Mouse (Mus musculus) forebrain, embryonic 14.5 days (tissue): ENCODE measurements at regions not wholly inside any gene's neighbourhood (a gene's known extent, or its start where the extent isn't known, plus 50 kb on each side); places are given as distances from the start of the nearest gene placed in this dataset.
A peak's percentile ranks its signal among the peaks of the same experiment; 100 is the strongest.

ENCODE experiments used
- ATAC-seq: fragments of 200-750 bp; cut with Nextera tagmentation; 2 replicates; pipeline ENCODE4 v1.8.0; 2017; ENCODE audit warnings: mild to moderate bottlenecking, moderate library complexity
- DNase-seq: peaks from one replicate; pipeline ENCODE4 v3.0.0-alpha.2; 2015; ENCODE audit warnings: low spot score
- H3K27ac ChIP-seq: fragments of 300-500 bp; sonication (generic); 2 replicates; pipeline ENCODE4 v1.5.1; 2014; ENCODE audit warnings: low read depth, mild to moderate bottlenecking, control low read depth, low read length, moderate library complexity
- H3K27me3 ChIP-seq: fragments of 300-500 bp; sonication (generic); replicated peaks from 2 replicates; pipeline ENCODE4 v1.6.1; 2014; ENCODE audit warnings: low read length, control low read depth, mixed read lengths; ENCODE audit not compliant: control insufficient read depth, insufficient read depth
- H3K36me3 ChIP-seq: fragments of 300-500 bp; sonication (generic); 2 replicates; pipeline ENCODE4 v1.6.1; 2014; ENCODE audit warnings: low read length, control low read depth; ENCODE audit not compliant: control insufficient read depth, insufficient read depth
- H3K4me1 ChIP-seq: fragments of 300-500 bp; sonication (generic); 2 replicates; pipeline ENCODE4 v1.6.1; 2014; ENCODE audit warnings: antibody characterized with exemption, low read length, control low read depth; ENCODE audit not compliant: control insufficient read depth, insufficient read depth
- H3K4me2 ChIP-seq: fragments of 300-500 bp; sonication (generic); 2 replicates; pipeline ENCODE4 v1.6.1; 2014; ENCODE audit warnings: mild to moderate bottlenecking, control low read depth, low read length
- H3K4me3 ChIP-seq: fragments of 300-500 bp; sonication (generic); 2 replicates; pipeline ENCODE4 v1.5.1; 2014; ENCODE audit warnings: low read depth, low read length, control low read depth
- H3K9ac ChIP-seq: fragments of 300-500 bp; sonication (generic); 2 replicates; pipeline ENCODE4 v1.6.1; 2014; ENCODE audit warnings: mild to moderate bottlenecking, low read length, control low read depth, moderate library complexity
- H3K9me3 ChIP-seq: fragments of 300-500 bp; sonication (generic); replicated peaks from 2 replicates; pipeline ENCODE4 v1.6.1; 2016; ENCODE audit warnings: low read length, control low read depth, mixed read lengths; ENCODE audit not compliant: control insufficient read depth
- WGBS: fragments of 180-500 bp; shearing (Covaris S2); extraction: QIAGEN DNeasy Blood & Tissue Kit; methylation state at CpG from one replicate; pipeline ENCODE4 v1.1.7; 2014; 5-methylcytosine and 5-hydroxymethylcytosine counted together

DNA sequence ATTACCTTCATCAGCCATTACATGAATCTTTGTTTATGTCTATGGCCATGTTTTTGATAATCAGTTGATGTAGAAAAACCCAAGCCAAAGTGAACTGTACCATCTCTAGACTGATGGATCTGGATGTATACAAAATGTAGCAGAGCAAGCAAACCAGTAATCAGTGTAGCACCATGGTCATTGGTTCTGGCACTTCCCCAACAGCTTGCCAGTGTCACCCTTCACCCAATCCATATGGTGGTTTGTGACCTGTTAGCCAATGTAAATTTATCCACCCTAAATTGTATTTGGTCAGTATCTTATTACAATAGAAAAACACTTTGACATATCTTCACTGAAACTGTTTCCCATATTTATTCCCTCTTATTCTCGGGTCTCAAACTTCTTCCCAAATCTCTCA lies 346.7 kb upstream of the Sptlc3 start:
- Histone ChIP-seq H3K36me3 (no peaks in the 10 kb centered on the region), H3K27me3 (no peaks in the 10 kb centered on the region), H3K9ac (no peak overlapping the region), H3K4me2 (no peak overlapping the region), H3K4me3 (no peak overlapping the region), H3K27ac (no peak overlapping the region), H3K4me1 (no peaks in the 10 kb centered on the region), H3K9me3 (no peaks in the 10 kb centered on the region)
- DNase-seq (no peak), ATAC-seq (no peak)
- 92% methylated on average over 1 of the region's 1 CpGs for WGBS

DNA sequence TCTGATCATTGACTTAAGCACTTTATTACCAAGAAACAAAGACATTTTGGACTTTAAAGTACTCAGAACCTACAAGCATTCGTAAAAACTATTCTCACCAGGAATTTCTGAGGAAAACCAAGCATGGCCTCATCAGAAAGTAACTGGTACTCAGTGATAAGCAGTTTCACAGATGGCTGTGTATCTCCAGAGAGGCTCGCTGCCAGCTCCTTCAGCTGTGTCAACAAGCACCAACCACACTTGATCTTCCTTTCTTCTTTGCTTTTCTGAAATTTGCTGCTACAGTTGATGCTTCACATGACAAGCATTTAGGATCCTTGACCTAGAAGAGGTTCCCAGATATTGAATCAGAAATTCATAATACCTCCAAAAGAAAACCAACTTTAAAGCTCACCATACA lies 314.1 kb upstream of the Sptlc3 start:
- Histone ChIP-seq H3K36me3 (no peaks in the 10 kb centered on the region), H3K4me2 (no peak overlapping the region), H3K4me3 (no peak overlapping the region), H3K27ac (no peak overlapping the region), H3K4me1 (no peaks in the 10 kb centered on the region), H3K27me3 (no peaks in the 10 kb centered on the region), H3K9ac (no peak overlapping the region), H3K9me3 (no peaks in the 10 kb centered on the region)
- DNase-seq (peak; percentile 4), ATAC-seq (no peak)
- 90% methylated on average over 2 of the region's 2 CpGs for WGBS

DNA sequence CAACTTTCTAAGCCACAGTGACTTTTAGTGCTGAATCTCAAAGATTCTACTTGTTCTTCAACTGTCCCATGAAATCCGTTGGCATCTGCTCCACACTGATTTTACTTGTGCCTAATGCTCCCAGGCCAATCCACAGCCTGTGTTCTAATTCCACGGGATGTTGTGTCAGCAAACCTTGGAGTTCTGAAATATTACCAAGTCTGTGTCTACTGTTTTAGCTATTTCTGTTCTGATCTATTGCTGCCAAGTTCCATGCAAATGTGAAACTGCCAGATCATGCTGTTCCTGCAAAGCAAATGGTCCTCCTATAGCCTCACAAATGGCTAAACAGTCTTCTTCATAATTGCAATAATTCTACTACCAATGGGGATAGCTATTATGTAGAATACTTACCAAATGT lies 295.4 kb upstream of the Sptlc3 start:
- Histone ChIP-seq H3K27me3 (no peaks in the 10 kb centered on the region), H3K27ac (no peak overlapping the region), H3K4me2 (no peak overlapping the region), H3K36me3 (no peaks in the 10 kb centered on the region), H3K9me3 (no peaks in the 10 kb centered on the region), H3K4me3 (no peak overlapping the region), H3K9ac (no peak overlapping the region), H3K4me1 (no peaks in the 10 kb centered on the region)
- 83% methylated on average over 2 of the region's 2 CpGs for WGBS
- ATAC-seq (no peak), DNase-seq (no peak)

DNA sequence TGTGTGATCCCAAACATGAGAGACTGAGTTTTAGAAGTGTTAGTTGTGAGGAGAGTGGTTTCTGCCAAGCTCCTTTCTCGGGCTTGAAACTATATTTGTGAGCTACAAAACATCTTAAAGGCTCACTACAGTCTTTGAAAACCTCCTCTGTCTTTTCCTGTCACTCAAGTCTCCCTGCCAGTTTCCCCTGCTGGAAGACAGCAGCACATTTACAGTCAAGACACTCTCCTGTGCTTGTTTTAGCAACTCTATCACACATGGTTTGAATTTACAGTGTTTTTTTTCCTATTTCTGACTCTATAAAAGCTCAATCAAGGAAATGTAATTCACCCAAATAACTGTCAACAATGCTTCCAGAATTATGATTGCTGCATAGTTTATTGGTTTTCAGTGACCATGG lies 286.1 kb upstream of the Sptlc3 start:
- 55% methylated on average over 1 of the region's 1 CpGs for WGBS
- Histone ChIP-seq H3K4me2 (no peak overlapping the region), H3K36me3 (no peaks in the 10 kb centered on the region), H3K4me3 (no peak overlapping the region), H3K27ac (no peak overlapping the region), H3K9ac (no peak overlapping the region), H3K9me3 (no peaks in the 10 kb centered on the region), H3K4me1 (no peaks in the 10 kb centered on the region), H3K27me3 (no peaks in the 10 kb centered on the region)
- no peak for DNase-seq
- no peak for ATAC-seq

DNA sequence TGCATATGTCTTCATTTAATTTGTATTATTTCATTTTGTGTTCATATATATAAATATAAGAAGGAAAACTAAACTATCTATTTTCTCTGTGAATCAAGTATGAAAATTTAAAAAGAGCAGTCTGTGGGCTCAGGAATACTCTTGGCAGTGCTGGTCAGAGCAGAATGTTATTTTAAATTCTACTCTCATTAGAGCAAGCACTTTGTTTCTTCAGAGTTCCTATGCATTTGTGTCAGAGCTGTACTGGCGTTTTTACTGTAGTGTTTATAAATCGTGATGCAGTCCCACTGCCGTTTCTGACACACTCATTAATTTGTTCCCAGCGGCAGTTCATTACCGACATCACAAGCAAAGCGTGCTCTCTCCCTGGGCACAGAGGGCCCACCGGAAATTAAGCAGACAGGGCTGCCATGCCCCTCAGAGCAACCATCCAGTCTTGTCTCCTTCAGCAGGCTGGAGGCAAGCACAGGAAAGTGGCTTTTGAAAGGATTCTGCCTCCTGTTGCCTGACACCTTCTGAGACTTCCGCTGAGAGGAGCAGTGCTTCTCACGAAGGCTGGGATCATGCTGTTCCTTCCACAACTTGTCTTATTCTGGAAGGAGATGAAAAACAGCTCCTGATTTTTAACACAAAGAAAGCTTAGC lies 272.8 kb upstream of the Sptlc3 start:
- Histone ChIP-seq H3K9ac (no peak overlapping the region), H3K27ac (no peak overlapping the region)

DNA sequence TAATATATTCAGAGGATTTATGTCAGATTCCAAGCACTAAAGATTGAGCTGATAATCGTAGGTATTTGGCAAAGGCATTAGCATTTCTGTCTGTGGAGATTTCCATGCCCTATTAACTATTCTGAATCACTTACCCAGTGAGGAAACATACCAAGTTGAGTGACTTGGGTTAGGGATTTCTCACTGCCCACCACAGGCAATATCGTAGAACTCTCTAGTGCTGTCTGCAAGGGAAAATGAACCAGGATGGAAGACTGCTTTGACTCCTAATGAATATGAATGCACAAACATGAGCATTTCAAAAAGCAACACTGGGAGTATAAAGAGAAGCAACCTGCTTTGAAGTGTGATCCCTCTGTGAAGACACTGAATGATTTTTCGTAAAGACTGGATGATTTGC lies 263.3 kb upstream of the Sptlc3 start:
- 33% methylated on average over 3 of the region's 3 CpGs for WGBS
- Histone ChIP-seq H3K9me3 (no peaks in the 10 kb centered on the region), H3K27me3 (no peaks in the 10 kb centered on the region), H3K4me3 (no peak overlapping the region), H3K9ac (no peak overlapping the region), H3K4me1 (no peaks in the 10 kb centered on the region), H3K27ac (no peak overlapping the region), H3K4me2 (no peak overlapping the region), H3K36me3 (no peaks in the 10 kb centered on the region)
- DNase-seq: no peak
- no peak for ATAC-seq

More for the DNA sequence above, 272.8 kb upstream of the Sptlc3 start:
- Histone ChIP-seq H3K9me3 (no peaks in the 10 kb centered on the region), H3K4me2 (no peak overlapping the region), H3K27me3 (no peaks in the 10 kb centered on the region), H3K4me1 (no peaks in the 10 kb centered on the region), H3K4me3 (no peak overlapping the region), H3K36me3 (no peaks in the 10 kb centered on the region)
- ATAC-seq (peak; percentile 66; the same call in 1 of the 2 replicates), DNase-seq (peak; percentile 44)
- 33% methylated on average over 9 of the region's 9 CpGs for WGBS

DNA sequence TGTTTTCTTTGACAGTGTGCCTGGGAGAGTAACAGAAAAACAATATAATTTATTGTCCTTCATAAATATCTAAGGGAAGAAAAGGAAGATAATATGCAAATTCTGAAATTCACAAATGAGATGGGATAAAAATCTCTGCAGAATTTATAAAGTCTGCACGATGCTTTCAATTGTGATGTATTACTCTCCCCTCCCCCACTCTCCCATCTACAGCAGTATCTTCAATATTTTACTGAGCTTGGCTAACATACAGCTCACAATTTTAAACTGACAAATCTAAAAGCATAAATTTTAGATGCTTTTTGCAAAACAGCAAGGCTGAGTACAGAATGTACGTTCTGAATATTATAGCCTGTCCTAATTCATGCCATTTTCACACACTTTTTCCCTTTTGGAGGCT lies 243.6 kb upstream of the Sptlc3 start:
- WGBS: 85% methylated on average over 2 of the region's 2 CpGs
- Histone ChIP-seq H3K9ac (no peak overlapping the region), H3K4me3 (no peak overlapping the region), H3K27ac (no peak overlapping the region), H3K4me1 (no peaks in the 10 kb centered on the region), H3K36me3 (no peaks in the 10 kb centered on the region), H3K9me3 (no peaks in the 10 kb centered on the region), H3K27me3 (no peaks in the 10 kb centered on the region), H3K4me2 (no peak overlapping the region)
- ATAC-seq (no peak), DNase-seq (peak; percentile 22)

DNA sequence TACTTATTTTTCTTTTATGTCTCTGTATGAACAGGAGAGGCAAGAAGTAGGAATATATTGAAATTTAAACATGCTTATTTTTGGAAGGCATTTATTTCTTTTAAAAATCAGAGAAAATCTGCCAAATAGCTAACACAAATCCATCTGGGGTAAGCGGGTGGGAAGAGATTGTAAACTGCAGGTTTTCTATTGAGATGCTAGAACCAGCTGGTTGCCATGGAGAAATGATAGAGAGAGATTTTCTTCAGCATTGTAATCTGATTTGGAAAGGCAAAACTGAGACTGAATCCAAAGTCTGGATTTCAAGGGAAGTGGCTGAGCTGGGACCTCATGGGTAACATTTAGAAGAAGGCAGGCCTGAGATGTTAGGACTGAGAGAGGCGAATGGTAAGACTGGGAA lies 226.6 kb upstream of the Sptlc3 start:
- Histone ChIP-seq H3K27me3 (no peaks in the 10 kb centered on the region), H3K4me3 (no peak overlapping the region), H3K27ac (no peak overlapping the region), H3K36me3 (no peaks in the 10 kb centered on the region), H3K4me2 (no peak overlapping the region), H3K4me1 (no peaks in the 10 kb centered on the region), H3K9me3 (no peaks in the 10 kb centered on the region), H3K9ac (no peak overlapping the region)
- 83% methylated on average over 2 of the region's 2 CpGs for WGBS
- ATAC-seq (no peak), DNase-seq (no peak)

DNA sequence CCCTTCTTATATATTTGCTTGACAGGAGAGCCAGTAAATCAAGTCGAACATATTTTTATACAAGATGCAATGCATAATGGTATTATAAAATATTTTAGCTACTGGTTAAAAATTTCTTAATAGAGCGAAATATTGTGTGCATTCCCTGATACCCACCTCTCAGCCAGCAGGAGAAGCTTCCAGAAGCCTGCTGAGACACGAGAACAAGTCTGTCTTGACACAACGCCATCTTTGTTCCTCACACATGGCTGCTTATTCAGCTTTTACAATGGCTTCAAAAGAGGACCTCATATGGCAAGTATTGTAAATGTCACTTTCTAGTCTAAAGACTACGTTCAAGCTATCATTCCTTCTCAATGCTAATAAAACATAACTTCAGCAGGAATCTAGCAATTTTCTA lies 217.1 kb upstream of the Sptlc3 start:
- no peak overlapping the region for H3K4me3 ChIP-seq
- H3K27me3 ChIP-seq: no peaks in the 10 kb centered on the region
- no peak for ATAC-seq
- H3K9me3 ChIP-seq: no peaks in the 10 kb centered on the region
- H3K4me2 ChIP-seq: no peak overlapping the region
- no peaks in the 10 kb centered on the region for H3K36me3 ChIP-seq
- H3K9ac ChIP-seq: no peak overlapping the region
- no peak overlapping the region for H3K27ac ChIP-seq
- H3K4me1 ChIP-seq: no peaks in the 10 kb centered on the region
- peak; percentile 22 for DNase-seq
- 63% methylated on average over 5 of the region's 5 CpGs for WGBS
